Mouse (Mus musculus): Measurements from ENCODE around the gene Spint2.

DNA sequence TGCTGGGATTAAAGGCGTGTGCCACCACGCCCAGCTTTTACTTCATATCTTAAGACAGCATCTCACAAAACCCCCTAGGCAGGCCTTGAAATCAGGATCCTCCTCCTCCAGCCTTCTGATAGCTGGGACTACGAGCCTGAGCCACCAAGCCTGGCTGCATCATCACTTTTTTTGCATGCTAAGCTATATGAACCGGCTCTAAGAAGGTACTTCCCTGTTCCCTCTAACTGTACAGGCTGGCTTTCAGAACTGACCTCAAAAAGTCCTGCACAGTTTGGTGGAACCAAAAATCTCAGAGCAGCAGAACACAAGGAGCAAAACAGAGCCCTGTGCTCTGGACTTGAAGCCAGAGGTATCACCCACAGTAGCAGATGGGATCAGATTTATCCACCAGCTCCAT is 53.5 kb downstream of the Spint2 start:
- TF ChIP-seq CTCF (conservative IDR thresholded peaks at IDR 0.05 in 1 of 2, IDR thresholded peaks at IDR 0.05 in 1 of 2; ENCODE audit: low read depth in 2 of 2, low read length in 2 of 2) (no peak), POLR2A (IDR thresholded peaks at IDR 0.05; ENCODE audit: low read depth, low read length) (no peak), TBP (conservative IDR thresholded peaks at IDR 0.05; ENCODE audit: low read depth, low read length) (no peak), BHLHE40 (IDR thresholded peaks at IDR 0.05; ENCODE audit: low read depth, low read length) (no peak), USF1 (IDR thresholded peaks at IDR 0.05; ENCODE audit: low read depth, low read length) (no peak)
